Mouse (Mus musculus) naive thymus-derived CD4-positive, alpha-beta T cell, adult 5 months (primary cell): Measurements from ENCODE around the gene Vav3. TPM values are rescaled to one million over a fixed set of nuclear protein-coding genes. Genes with fewer than 3 reads are reported as not detected.

Experiments
- polyA plus RNA-seq: library from polyadenylated mRNA; unstranded; fragments of 100-300 nt; shearing (Covaris generic); gene quantifications from one replicate; pipeline ENCODE4 v1.2.1, GENCODE M21; 2017

Vav3 gene
- polyA plus RNA-seq: 17.4 TPM

GRCm38 (mm10) chr3:109340274-109341070, at the start of gene Vav3:
Vav3 (plus strand) TSS chr3:109340653.

Other genes starting within 250 kb of the Vav3 start
- gene Slc25a24, start 217.5 kb upstream of the Vav3 start, polyA plus RNA-seq: 7.7 TPM